Mouse (Mus musculus) E14TG2a.4 (cell line): ENCODE measurements around the gene Rgs3.

Source experiments
- H3K27me3 ChIP-seq: 2 replicates; pipeline ENCODE4 v1.6.1; 2014; ENCODE audit warnings: low read length, control low read depth; ENCODE audit not compliant: insufficient read depth
- H3K36me3 ChIP-seq: 2 replicates; pipeline ENCODE4 v1.6.1; 2014; ENCODE audit warnings: low read length, control low read depth; ENCODE audit not compliant: insufficient read depth
- H3K4me1 ChIP-seq: replicated peaks from 2 replicates; pipeline ENCODE4 v1.6.1; 2014; ENCODE audit warnings: low read depth, low read length, control low read depth
- H3K4me3 ChIP-seq: replicated peaks from 2 replicates; pipeline ENCODE4 v1.5.1; 2014; ENCODE audit warnings: mild to moderate bottlenecking, low read length
- H3K9me3 ChIP-seq: 2 replicates; pipeline ENCODE4 v1.6.1; 2014; ENCODE audit warnings: low read length, control low read depth
- CTCF ChIP-seq: conservative IDR thresholded peaks from 2 replicates; pipeline ENCODE4 v1.5.1; 2014; ENCODE audit warnings: low read length
- NANOG ChIP-seq: IDR thresholded peaks from 2 replicates; pipeline ENCODE4 v1.6.1; 2014; ENCODE audit warnings: borderline replicate concordance, low read length, mixed read lengths
- POU5F1 ChIP-seq: IDR thresholded peaks from 2 replicates; pipeline ENCODE4 v1.6.1; 2014; ENCODE audit warnings: low read length, borderline replicate concordance

Rgs3 gene

GRCm38 (mm10) chr4:62629905-62630304 is 70.3 kb downstream of the Rgs3 start:
- Histone ChIP-seq H3K4me1 (peaks cover 56% of the 10 kb centered on the region), H3K4me3 (no peak overlapping the region), H3K27me3 (peaks cover 9% of the 10 kb centered on the region; the same call in 1 of the 2 replicates), H3K36me3 (no peaks in the 10 kb centered on the region), H3K9me3 (no peaks in the 10 kb centered on the region)
- no peak for TF ChIP-seq POU5F1
- no peak for TF ChIP-seq NANOG
- TF ChIP-seq CTCF, result no peak

GRCm38 (mm10) chr4:62633243-62633642 is 73.6 kb downstream of the Rgs3 start:
- H3K4me3 ChIP-seq, result no peak overlapping the region; the same call in 1 of the 2 replicates
- peaks cover 10% of the 10 kb centered on the region; the same call in 1 of the 2 replicates for H3K27me3 ChIP-seq
- no peaks in the 10 kb centered on the region for H3K9me3 ChIP-seq
- no peak for TF ChIP-seq POU5F1
- no peak for TF ChIP-seq NANOG
- TF ChIP-seq CTCF, result no peak
- no peaks in the 10 kb centered on the region for H3K36me3 ChIP-seq
- peaks cover 45% of the 10 kb centered on the region for H3K4me1 ChIP-seq

GRCm38 (mm10) chr4:62634054-62634591 is 74.5 kb downstream of the Rgs3 start:
- H3K27me3 ChIP-seq, result peaks cover 10% of the 10 kb centered on the region; the same call in 1 of the 2 replicates
- TF ChIP-seq CTCF, result no peak
- no peak for TF ChIP-seq POU5F1
- no peak for TF ChIP-seq NANOG
- peak overlapping the region; percentile 61 for H3K4me3 ChIP-seq
- no peaks in the 10 kb centered on the region for H3K36me3 ChIP-seq
- peaks cover 36% of the 10 kb centered on the region for H3K4me1 ChIP-seq
- H3K9me3 ChIP-seq, result no peaks in the 10 kb centered on the region

- TF ChIP-seq NANOG (no peak), CTCF (no peak), POU5F1 (no peak)
- peaks cover 29% of the 10 kb centered on the region for H3K4me1 ChIP-seq
Observed at GRCm38 (mm10) chr4:62634840-62635239, 75.2 kb downstream of the Rgs3 start.

GRCm38 (mm10) chr4:62636047-62636446 is 76.4 kb downstream of the Rgs3 start:
- no peaks in the 10 kb centered on the region for H3K36me3 ChIP-seq
- no peak for TF ChIP-seq NANOG
- peaks cover 7% of the 10 kb centered on the region; the same call in 1 of the 2 replicates for H3K27me3 ChIP-seq
- H3K4me3 ChIP-seq, result no peak overlapping the region
- peaks cover 26% of the 10 kb centered on the region for H3K4me1 ChIP-seq
- no peaks in the 10 kb centered on the region for H3K9me3 ChIP-seq

More at GRCm38 (mm10) chr4:62634840-62635239, 75.2 kb downstream of the Rgs3 start:
- H3K9me3 ChIP-seq, result no peaks in the 10 kb centered on the region
- no peaks in the 10 kb centered on the region for H3K36me3 ChIP-seq
- H3K27me3 ChIP-seq, result peaks cover 10% of the 10 kb centered on the region; the same call in 1 of the 2 replicates
- no peak overlapping the region for H3K4me3 ChIP-seq

- Histone ChIP-seq H3K36me3 (no peaks in the 10 kb centered on the region), H3K4me1 (peaks cover 30% of the 10 kb centered on the region), H3K9me3 (no peaks in the 10 kb centered on the region), H3K27me3 (0 out of 2 replicates have a peak, but pooled peaks cover 3% of the 10 kb centered on the region), H3K4me3 (no peak overlapping the region)
- TF ChIP-seq POU5F1 (no peak), NANOG (no peak), CTCF (no peak)
Observed at GRCm38 (mm10) chr4:62637856-62638604, 78.4 kb downstream of the Rgs3 start.

- Histone ChIP-seq H3K4me1 (peaks cover 29% of the 10 kb centered on the region), H3K9me3 (no peaks in the 10 kb centered on the region), H3K4me3 (no peak overlapping the region), H3K36me3 (no peaks in the 10 kb centered on the region), H3K27me3 (peaks cover 8% of the 10 kb centered on the region; the same call in 1 of the 2 replicates)
- TF ChIP-seq NANOG, result no peak
- no peak for TF ChIP-seq POU5F1
- TF ChIP-seq CTCF, result no peak
Observed at GRCm38 (mm10) chr4:62640496-62641229, 81.0 kb downstream of the Rgs3 start.

- no peak overlapping the region for H3K4me3 ChIP-seq
- peaks cover 8% of the 10 kb centered on the region; the same call in 1 of the 2 replicates for H3K27me3 ChIP-seq
- no peaks in the 10 kb centered on the region for H3K36me3 ChIP-seq
- no peak for TF ChIP-seq NANOG
- no peak for TF ChIP-seq CTCF
- no peak for TF ChIP-seq POU5F1
- H3K4me1 ChIP-seq, result peaks cover 35% of the 10 kb centered on the region
- no peaks in the 10 kb centered on the region for H3K9me3 ChIP-seq
Observed at GRCm38 (mm10) chr4:62641230-62641589, 81.6 kb downstream of the Rgs3 start.

GRCm38 (mm10) chr4:62641656-62642055 is 82.0 kb downstream of the Rgs3 start:
- H3K4me1 ChIP-seq, result peaks cover 39% of the 10 kb centered on the region
- TF ChIP-seq NANOG, result no peak
- TF ChIP-seq POU5F1, result no peak
- TF ChIP-seq CTCF, result no peak
- H3K9me3 ChIP-seq, result no peaks in the 10 kb centered on the region
- peaks cover 8% of the 10 kb centered on the region; the same call in 1 of the 2 replicates for H3K27me3 ChIP-seq
- no peak overlapping the region for H3K4me3 ChIP-seq
- H3K36me3 ChIP-seq, result no peaks in the 10 kb centered on the region
